Mouse (Mus musculus): ENCODE measurements around the gene Cd7.
A peak's percentile ranks its signal among the peaks of the same experiment; 100 is the strongest.
"Not testable (repeated sequence)": the region's sequence is repeated elsewhere in the genome, so short reads cannot be mapped to it uniquely, and the experiment has no call there.

The Cd7 gene

DNA sequence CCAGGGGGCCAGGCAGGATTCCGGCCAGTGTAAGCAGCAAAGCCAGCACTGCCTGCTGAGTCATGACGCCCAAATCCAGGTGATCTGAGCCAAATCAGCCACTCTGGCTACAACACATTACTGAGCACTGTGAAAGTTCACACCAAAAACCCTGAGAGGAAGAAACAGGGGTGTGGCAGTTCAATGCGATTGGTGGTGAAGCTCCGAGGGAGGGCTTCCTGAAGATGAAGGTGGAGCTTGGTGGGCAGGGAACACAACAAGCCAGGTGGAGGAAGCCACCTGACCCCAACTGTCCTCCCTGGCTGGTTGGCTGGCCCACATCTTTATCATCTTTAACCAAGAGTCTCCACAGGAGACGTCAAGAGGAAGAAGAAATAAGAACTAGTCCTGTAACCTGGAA lies at the start of gene Cd7:
Gene Cd7, minus strand, starts transcription at position 117 of the 400 bp plus-strand sequence.
- DNase-seq = no peak

DNA sequence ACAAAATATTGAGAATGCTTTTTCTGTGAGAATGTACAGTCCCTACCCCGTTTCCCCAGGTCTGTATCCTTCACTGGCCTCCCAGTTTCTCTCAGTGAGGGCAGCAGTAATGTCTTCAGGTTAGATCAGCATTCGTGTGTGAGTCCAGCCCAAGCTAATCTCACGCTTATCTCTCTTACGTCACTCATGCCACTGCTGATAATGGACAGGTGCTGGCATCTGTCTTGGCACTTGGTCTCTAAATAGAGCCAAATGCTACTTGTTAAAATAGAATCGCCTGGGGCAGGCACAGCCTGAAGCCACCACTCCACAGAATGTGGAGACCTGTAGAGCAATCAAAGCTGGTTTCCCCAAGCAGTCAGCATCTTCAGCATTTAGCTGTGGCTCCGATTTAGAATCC lies 49.8 kb upstream of the Cd7 start:
- no peak for DNase-seq

DNA sequence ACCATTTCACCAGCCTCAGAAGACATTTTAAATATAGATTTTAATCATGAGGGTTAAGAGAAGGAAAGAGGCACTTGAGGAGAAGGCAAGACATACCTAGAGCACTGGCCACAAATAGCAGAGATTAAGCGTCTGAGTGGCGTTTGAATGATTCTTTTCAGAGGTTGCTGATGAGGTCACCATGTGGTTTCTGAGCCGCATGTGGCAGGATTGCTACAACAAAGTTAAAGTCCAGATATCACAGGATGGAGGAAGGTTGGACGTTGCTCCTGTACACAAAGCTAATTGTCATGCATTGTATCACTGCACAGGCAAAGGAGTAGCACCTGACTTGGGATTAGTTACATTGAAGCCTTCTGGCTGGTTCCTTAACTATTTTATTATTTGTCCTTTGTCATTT lies 47.1 kb upstream of the Cd7 start:
- no peak for DNase-seq

DNA sequence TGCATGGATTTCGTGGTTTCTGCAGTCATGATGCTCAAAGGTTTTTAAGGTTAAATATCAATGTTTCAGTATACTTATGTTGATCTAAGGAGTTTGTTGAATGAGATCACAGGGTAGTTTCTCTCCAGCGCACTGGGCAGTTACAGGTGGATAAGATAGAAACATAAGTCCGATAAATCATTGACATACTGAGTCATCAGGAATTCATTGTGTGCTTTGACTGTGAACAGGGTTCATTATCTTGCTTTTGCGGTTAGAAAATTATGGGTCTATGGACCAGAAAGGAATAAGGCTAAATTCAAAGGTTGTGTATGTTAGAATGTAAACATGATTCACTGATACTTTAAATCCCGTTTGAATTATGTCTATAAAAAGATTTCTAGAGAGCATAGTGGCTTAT lies 46.0 kb upstream of the Cd7 start:
- no peak for DNase-seq

DNA sequence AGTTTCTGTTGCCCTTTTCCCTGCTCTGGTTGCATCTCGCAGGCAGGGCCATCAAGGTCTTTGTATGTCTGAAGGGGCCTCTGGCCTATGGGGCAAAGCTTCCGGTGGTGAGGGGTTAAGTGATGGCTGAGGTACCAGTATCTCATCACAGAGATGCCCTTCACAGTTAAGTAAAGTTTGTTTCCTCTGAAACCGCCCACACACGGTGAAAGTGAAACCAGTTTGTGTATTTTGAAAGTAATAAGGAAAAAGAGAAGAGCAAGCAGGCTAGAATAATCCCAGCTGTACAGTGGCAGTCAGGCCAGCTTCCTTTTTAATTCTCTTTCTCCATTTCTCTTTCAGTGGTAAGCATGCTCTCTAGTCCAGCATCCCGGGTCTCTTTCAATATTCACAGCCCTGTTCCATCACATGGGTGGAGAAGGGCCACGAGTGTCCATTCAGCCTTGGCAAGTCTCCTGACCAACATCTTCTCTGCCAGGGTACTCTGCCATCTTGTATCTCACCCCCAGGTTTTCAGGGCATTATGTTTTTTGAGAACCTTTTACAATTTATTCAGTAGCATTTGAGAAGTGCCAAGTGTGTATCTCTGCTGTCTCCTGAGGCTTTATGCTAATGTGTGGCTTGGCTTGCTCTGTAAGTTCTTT lies 43.8 kb upstream of the Cd7 start:
- no peak for DNase-seq

DNA sequence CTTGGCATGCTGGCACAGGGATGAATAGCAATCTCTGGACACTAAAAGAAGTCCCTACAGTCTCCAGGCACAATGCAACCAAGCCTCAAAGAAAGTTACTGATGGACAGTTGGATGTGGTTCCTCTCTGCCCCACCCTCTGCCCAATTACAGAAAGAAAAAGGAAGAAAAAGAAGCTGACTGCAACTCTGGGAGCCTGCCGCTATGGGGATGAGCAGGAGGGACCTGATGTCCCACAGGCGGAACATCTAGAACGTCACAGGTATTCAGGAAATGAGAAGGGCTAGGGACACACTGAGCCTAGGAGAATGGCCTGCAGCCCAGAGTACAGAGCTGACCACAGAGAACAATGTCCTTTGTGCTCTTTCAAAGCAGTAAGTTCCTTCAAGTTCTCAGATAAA lies 43.0 kb upstream of the Cd7 start:
- no peak for DNase-seq

DNA sequence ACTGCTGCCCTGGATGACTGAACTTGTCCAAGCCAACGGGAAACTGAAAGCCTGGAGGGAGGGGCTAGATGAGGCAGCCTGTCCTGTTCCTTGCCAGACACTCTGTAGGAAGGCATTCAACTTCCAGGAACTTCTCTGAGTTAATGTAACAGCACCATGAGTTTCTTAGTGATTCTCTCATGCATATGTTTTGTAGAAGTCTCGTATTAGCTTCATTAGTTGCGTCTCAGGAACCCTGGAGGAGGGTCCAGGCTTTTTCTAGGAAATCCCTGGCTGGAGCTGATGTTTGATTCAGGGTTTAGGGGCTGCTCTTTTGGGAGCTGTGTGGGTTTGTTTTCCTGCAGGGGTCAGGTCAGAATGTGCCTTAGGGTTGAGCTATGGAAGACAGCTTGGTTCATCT lies 41.9 kb upstream of the Cd7 start, which contains the start of gene Sectm1a:
Gene Sectm1a, minus strand, starts transcription at position 101 of the 400 bp plus-strand sequence.
- DNase-seq = no peak

DNA sequence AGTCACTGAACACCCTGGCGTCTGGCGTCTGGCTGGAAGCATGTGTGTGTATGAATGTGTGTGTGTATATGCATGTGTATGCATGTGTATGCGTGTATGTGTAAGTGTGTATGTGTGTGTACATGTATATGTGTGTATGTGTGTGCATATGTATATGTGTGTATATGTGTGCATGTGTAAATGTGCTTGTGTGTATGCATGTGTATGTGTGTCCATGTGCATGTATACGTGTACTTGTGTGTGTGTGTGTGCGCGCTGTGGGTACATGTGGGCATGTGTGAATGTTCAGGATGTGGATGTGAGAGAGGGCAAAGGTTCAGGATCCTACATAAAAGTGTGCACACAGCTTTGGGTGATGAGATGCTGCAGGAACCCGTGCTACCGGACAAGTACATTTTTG lies 41.1 kb upstream of the Cd7 start:
- DNase-seq = no peak

DNA sequence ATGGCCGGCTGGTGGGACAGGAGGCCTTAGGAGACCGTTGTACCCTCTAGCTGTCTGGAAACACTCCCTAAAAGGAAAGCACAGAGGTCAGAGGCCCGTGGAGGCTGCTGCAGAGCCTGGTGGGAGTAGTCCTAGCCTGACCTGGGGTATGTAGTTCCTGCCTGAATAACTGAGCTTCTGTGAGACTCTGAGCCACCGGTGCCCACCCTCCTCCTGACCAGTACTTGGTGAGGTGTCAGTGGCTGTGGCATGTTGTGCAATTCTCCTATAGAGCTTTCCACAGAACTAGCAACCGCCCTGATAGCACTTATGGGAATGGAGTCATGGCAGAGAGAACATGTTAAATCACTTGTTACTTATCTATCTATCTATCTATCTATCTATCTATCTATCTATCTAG lies 36.4 kb upstream of the Cd7 start:
- no peak for DNase-seq

DNA sequence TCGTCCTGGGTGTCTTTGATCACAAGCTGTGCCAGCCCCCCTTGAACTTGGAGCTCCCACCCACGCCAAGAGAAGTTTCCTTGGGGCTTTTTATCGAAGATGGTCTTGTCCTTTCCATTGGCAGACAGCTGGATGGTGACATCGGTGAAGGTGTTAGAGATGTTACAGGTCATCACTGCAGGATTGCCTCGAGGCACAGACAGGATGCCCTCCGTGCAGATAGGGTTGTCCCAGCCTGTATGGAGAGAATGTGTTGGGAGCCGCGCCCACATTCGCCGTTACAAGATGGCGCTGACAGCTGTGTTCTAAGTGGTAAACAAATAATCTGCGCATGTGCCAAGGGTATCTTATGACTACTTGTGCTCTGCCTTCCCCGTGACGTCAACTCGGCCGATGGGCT lies 30.4 kb upstream of the Cd7 start:
- DNase-seq = not testable (repeated sequence)

DNA sequence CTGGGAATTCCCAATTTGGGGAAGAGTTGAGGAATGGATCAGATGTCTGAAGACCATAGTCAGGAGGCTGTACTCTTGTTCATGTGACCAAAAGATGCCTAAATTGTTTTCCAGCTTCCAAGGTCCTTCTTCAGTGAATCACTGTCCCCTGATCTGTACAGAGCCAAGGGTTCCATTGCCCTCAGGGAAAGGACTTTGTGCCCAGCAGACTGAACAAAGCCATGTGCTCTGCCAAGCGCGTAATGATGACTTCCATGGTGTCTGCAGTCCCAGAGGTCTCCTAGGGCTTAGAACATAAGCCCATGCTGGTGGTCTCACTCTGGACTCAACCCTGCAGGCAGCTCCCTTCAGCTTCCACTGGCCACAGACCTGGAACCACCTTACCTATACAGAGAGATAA lies 28.7 kb upstream of the Cd7 start:
- DNase-seq = no peak

DNA sequence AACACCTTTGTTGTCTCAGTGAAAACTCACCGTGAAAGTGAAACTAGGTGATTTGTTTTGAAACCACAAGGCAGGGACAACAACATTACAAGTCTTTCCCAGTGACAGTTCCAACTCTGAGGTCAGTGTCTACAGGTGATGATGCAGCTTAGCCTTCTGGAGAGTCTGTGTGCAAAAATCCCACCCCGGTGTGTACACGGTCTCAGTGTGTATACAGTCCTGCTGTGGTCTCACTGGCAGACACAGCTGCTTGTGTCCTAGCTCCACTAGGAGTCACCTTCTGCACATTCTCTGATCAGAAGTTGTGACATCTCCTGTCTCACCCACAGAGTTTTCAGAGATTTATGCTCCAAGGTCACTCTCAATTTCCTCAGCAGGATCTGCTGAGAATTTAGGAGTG lies 25.0 kb upstream of the Cd7 start:
- no peak for DNase-seq

DNA sequence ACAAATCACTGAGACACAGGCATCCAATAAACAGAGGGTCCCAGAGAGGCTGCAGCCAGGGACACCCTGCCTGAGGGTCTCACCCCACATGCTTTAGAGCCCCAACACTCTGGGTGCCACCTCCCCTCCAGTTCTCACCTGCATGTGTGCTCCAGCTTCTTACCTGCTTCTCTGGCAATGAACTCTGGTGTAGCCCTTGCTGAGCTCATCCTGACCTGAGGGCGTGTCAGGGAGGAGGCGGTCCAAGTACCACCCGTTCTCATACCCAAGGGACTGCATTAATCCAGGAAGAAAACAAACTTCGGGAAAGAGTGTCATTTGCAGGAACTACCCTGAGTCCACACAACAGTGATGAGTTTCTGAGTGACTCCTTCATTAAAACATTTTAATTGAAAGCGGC lies 24.2 kb upstream of the Cd7 start, which contains the start of gene Sectm1b:
Gene Sectm1b, minus strand, starts transcription at position 191 of the 400 bp plus-strand sequence.
- DNase-seq = no peak

DNA sequence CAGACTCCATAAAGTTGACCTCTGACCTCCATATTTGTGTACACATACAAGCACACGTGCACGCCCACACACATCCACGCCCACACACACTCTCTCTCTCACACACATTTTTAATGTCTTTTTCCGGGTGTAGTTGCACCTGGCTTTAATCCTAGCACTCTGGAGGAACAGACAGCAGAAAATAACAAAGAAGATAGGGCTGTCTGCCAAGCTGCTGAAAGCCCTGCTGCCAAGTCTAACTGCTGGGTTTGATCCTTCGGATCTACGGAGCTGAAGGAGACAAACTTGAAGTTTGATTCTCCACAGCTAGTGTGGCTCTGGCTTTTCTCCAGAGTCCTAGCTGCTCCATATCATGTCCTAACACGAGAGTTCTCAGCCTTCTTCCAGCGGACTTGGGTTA lies 22.4 kb upstream of the Cd7 start:
- DNase-seq = no peak

DNA sequence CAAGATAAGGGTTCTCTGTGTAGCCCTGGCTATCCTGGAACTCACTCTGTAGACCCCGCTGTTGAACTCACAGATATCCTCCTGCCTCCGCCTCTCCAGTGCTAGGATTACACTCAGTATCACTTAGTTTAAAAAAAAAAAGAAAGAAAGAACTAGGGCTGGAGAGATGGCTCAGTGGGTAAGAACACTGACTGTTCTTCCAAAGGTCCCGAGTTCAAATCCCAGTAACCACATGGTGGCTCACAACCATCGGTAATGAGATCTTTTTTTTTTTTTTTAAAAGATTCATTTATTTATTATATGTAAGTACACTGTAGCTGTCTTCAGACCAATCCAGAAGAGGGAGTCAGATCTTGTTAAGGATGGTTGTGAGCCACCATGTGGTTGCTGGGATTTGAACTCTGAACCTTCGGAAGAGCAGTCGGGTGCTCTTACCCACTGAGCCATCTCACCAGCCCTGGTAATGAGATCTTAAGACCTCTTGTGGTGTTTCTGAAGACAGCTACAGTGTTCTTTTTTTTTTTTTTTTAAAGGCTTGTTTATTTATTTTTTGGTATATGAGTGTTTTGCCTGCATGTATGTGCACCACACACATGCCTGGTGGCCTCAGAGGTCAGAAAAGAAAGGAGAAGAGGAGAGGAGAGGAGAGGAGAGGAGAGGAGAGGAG lies 21.3 kb upstream of the Cd7 start:
- DNase-seq = not testable (repeated sequence)

DNA sequence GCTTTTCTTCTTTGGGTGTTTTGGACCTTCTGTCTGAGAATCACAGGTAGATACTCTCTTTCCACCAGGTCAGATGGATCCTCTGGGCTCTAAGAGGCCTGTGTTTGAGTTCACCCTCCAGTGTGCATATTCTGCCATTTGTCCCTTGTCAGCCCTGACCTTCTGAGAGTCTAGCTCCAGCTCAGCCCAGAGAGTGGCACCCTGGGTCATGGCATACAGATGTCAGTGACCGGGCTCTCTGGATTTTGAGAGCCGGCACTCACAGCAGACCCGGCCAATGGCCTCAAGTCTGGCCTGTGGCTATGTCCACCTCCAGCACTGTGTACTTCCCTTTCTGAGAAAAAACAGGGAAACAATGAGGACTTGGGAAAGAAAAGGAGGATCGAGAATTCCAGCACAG lies 20.3 kb upstream of the Cd7 start:
- no peak for DNase-seq

DNA sequence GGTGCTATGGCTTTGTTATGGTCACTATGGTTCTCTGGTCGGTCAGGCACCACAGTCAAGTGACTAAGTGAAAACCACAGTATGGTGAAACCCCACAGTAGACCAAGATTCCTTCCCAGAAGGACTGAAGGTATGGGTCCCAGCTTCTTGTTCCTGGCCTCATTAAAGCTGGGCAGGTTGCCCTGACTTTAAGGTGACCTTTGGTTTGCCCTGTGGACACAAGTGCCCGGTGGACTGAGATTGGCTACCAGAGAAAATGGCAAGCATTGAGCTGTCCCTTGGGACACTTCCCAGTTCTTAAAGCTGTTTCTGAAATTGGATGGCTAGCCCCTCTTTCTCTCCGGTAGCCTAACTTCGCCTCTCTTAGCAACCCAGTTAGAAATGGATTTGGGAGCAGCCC lies 19.7 kb upstream of the Cd7 start:
- no peak for DNase-seq

DNA sequence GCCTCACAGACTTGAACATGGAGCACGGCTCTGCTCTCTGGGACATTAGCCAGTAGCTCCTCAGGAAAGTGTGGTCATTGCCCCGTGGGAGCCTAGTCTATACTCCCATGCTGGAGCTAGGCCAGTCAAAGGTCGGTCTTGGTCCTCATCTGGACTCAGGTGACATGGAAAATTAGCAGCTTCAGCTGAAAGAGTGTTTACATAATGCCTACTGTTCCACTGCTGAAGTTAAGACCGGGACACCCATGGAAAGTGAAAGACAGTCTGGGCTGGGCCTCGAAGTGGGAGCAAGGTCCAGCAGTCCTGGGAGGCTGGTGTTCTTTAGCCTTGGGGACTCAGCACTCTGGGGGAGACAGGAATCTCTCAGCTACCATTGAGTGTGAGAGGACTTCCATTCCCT lies 18.9 kb upstream of the Cd7 start:
- DNase-seq = no peak

DNA sequence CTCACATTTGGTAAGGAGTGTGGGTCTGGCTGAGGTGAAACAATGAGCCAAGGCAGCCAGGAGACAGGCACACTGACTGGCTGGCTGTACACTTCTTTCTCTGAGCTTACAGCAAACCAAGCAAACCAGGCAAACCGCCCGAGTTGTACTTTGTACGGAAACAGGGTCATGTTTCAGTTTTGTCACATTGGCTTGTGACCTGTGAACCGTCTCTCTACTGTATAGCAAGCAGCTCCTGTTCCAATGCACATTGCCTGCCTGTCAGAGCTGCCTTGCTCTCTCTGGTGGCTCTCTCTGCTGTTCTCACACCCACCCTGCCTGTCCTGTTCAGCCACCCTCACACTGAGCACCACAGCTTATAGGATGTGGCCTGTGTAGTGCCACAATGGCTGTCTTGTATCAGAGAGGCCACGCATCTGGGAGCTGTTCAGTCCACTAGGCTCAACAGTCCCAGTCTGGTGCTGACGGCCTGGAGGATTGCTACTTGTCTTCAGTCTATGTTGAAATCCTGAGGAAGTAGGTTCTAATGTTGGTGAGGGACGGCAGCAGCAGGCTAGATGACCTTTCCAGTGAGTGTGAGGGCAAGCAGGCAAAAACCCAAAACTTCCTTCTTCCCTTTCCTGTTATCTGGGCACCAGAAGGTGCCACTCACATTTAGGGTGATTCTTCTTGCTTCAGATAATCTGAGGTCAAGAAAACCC lies 17.5 kb upstream of the Cd7 start:
- DNase-seq = no peak

DNA sequence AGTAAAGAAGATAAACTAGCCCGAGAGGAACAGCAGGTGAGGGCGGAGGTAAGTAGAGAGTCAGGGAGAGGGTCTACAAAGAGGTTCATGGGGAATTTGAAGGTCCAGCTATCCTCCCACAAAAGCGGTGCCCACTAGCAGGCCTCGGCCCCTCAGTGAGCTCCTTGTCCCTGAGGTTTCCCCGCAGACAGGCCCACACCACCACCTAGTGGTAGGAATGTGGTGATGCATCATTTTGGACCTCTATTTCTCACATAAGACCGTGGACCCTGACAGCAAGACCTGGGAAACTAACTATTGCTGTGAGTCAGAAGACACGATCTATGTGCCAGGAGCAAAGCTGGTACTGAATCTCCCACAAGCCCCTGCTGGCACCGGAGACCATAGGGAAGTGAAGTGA lies 14.3 kb upstream of the Cd7 start:
- DNase-seq = peak; percentile 66

DNA sequence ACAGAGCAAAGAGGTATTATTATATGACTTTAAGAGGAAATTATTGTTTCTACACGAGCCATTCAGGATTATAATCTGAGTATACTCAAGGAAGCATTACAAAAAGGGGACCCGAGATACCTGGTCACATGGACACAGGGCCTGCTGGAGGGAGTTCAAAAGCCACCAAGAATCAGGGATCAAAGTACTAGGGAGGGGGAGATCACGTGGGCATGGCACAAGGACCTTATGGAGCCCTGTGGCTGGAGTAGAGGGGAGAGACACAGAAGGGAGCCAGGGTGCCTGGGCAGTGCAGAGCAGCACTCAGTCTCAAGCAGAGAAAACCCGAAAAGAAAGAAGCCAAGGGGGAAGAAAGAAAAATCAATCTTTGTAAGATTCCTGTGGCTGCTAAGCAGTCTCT lies 13.2 kb upstream of the Cd7 start:
- no peak for DNase-seq

DNA sequence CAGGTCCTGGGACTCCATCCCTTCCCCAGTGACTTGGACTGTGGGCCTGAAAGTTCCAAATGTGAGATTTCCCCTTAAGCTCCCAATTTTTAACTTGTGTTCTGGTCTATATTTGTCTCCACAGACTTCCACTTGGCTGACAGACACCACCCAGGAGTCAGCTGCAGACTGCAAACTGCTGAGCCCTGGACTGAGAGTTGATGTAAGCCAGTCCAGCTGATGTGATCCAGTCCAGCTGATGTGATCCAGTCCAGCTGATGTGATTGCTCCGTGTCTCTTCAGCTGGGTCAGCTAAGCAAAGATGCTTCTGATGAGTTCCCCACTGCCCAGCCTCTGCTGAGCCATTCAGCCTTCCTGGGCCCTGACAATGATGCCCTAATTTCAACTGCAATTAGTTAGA lies 12.6 kb upstream of the Cd7 start:
- DNase-seq = no peak

DNA sequence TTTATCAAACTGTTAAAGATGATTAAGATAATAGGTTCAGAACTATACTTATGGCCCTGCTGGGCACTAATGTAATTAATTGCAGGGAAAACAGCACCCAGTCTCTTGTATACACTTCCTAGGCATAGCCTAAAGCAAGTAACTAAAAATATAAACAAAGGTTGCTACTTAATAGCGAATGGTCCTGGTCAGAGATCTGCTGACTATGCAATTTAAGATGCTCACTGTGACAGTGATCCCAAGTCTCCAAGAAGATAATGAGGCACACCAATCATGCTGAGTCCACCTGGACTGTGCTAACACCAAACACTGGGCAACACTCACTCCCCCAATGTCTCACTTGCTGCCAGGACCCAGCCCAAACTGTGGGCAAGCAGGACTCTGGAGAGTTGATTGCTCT lies 10.6 kb upstream of the Cd7 start:
- DNase-seq = no peak

DNA sequence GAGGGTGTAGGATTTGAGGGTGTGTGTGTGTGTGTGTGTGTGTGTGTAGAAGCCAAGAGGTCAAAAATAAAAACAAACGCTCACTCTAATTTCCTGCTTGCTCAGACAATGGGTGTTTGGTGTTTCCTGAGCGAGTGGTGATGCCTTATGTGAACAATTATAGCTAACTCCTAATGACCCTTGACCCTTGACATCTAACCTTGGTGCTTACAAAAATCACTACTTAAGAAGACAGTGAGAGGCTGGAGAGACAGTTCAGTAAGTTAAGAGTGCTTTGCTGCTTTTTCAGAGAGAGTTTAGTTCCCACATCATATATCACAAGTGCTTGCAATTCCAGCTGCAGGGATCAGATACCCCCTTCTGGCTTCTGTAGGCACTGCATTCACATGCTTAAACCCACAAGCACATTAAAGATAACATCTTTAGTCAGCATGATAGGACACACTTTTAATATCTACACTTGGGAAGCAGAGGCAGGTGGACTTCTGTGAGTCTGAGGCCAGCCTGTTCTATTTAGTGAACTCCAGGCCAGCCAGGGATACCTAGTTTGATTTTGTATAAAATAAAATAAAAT lies 8.7 kb upstream of the Cd7 start:
- DNase-seq = no peak
